Mouse (Mus musculus): ENCODE results near the gene Plcxd3. TPM values are rescaled to one million over a fixed set of nuclear protein-coding genes. Genes with fewer than 3 reads are reported as not detected.

The Plcxd3 gene
- polyA plus RNA-seq, 1 experiment from 2014 or later, result 1.7 TPM

DNA sequence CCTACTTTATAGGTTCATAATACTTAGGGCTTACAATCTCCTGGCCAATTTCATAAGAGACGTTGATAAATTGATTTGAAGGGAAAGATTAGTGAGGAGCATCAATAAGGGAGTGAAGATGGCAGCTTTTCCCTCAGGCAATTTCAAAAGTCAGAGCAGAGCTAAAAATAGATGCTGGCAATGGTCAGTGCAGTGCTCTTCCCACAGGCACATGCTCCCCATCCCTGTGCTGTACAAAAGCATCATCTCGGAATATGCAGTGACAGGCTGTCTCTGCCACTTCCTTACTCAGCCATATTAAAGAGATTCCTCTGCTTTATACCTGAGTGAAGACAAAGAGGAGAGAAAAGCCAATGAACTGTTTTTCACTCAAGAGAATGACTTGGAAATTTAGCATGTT, 36.0 kb downstream of the Plcxd3 start:
- Histone ChIP-seq H3K9ac (ENCODE audit: low read depth, low read length) (no peak overlapping the region), H3K36me3 (ENCODE audit: insufficient read depth, low read length) (no peaks in the 10 kb centered on the region), H3K9me3 (replicated peaks; ENCODE audit: low read length) (no peaks in the 10 kb centered on the region), H3K4me3 (replicated peaks; ENCODE audit: low read depth, low read length) (no peak overlapping the region), H3K27ac (no peak overlapping the region), H3K27me3 (ENCODE audit: insufficient read depth, low read length) (no peaks in the 10 kb centered on the region), H3K4me2 (ENCODE audit: low read length) (no peak overlapping the region), H3K4me1 (replicated peaks; ENCODE audit: insufficient read depth, low read length) (no peaks in the 10 kb centered on the region)
- ATAC-seq (replicated peaks; ENCODE audit: low FRiP score, low read depth) (no peak), DNase-seq (ENCODE audit: low spot score) (no peak)
- TF ChIP-seq CTCF (IDR thresholded peaks at IDR 0.05; ENCODE audit: low read depth), result no peak
- WGBS, result 74% methylated on average over 2 of the region's 2 CpGs

DNA sequence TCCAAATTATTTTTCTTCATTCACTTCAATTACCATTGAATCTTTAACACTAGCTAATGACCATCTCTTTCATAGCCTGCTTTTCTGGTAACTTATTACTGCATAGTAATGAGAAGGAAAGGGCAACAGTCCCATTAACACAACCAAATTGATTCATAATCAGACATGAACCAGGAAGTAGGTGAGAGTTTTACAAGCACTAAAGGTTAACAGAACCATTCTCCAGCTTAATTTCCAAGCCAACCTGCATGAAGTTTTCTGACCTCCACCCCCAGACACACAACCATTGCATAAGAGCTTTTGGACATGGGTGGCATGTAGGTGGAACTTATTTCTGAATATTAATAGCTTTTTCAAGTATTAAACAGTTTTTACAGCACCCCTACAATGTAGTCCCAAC, 64.8 kb downstream of the Plcxd3 start:
- no peaks in the 10 kb centered on the region for H3K4me1 ChIP-seq (replicated peaks; ENCODE audit: insufficient read depth, low read length)
- DNase-seq (ENCODE audit: low spot score), result no peak
- TF ChIP-seq CTCF (IDR thresholded peaks at IDR 0.05; ENCODE audit: low read depth), result no peak
- no peak overlapping the region for H3K9ac ChIP-seq (ENCODE audit: low read depth, low read length)
- H3K27ac ChIP-seq, result no peak overlapping the region
- H3K4me2 ChIP-seq (ENCODE audit: low read length), result no peak overlapping the region
- no peaks in the 10 kb centered on the region for H3K9me3 ChIP-seq (replicated peaks; ENCODE audit: low read length)
- H3K36me3 ChIP-seq (ENCODE audit: insufficient read depth, low read length), result no peaks in the 10 kb centered on the region
- H3K4me3 ChIP-seq (replicated peaks; ENCODE audit: low read depth, low read length), result no peak overlapping the region
- no peaks in the 10 kb centered on the region for H3K27me3 ChIP-seq (ENCODE audit: insufficient read depth, low read length)
- no peak for ATAC-seq (replicated peaks; ENCODE audit: low FRiP score, low read depth)

DNA sequence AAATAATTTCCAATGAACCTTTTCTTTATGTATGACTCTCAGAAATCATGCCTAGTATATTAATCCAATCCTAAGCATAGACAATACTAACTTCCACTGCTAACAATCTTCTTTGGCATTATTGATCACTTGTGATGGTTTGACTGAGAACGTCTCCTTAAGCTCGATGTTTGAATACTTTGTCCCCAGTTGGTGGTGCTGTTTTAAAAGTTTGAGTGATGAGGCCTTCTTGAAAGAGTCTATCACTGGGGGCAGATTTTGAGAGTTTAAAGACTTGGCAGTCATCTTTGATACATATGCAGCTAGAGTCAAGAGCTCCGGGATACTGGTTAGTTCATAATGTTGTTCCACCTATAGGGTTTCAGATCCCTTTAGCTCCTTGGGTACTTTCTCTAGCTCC, 120.9 kb downstream of the Plcxd3 start:
- no peak overlapping the region for H3K9ac ChIP-seq (ENCODE audit: low read depth, low read length)
- no peaks in the 10 kb centered on the region for H3K36me3 ChIP-seq (ENCODE audit: insufficient read depth, low read length)
- H3K4me2 ChIP-seq (ENCODE audit: low read length), result no peak overlapping the region
- H3K4me3 ChIP-seq (replicated peaks; ENCODE audit: low read depth, low read length), result no peak overlapping the region
- ATAC-seq (replicated peaks; ENCODE audit: low FRiP score, low read depth), result no peak
- H3K4me1 ChIP-seq (replicated peaks; ENCODE audit: insufficient read depth, low read length), result no peaks in the 10 kb centered on the region
- 84% methylated on average over 3 of the region's 3 CpGs for WGBS
- H3K27ac ChIP-seq, result no peak overlapping the region
- no peak for DNase-seq (ENCODE audit: low spot score)
- no peak for TF ChIP-seq CTCF (IDR thresholded peaks at IDR 0.05; ENCODE audit: low read depth)
- no peaks in the 10 kb centered on the region for H3K27me3 ChIP-seq (ENCODE audit: insufficient read depth, low read length)
- H3K9me3 ChIP-seq (replicated peaks; ENCODE audit: low read length), result no peaks in the 10 kb centered on the region

DNA sequence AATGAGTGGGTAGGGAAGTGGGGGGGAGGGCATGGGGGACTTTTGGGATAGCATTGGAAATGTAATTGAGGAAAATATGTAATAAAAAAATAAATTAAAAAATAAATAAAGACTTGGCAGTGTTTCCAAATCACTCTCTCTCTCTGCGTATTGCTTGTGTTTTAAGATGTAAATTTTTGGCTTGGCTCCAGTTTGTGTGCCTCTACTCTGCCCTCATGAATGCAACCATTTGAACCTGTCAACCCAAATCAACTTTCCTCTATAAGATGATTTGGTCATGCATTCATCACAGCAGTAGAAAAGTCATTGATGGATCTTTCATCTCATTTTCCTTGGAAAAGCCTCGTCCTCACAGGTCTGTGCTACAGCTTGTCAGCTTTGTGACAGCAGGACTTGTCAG, 121.7 kb downstream of the Plcxd3 start:
- Histone ChIP-seq H3K4me3 (replicated peaks; ENCODE audit: low read depth, low read length) (no peak overlapping the region), H3K9ac (ENCODE audit: low read depth, low read length) (no peak overlapping the region), H3K27me3 (ENCODE audit: insufficient read depth, low read length) (no peaks in the 10 kb centered on the region), H3K27ac (no peak overlapping the region), H3K4me1 (replicated peaks; ENCODE audit: insufficient read depth, low read length) (no peaks in the 10 kb centered on the region), H3K4me2 (ENCODE audit: low read length) (no peak overlapping the region), H3K36me3 (ENCODE audit: insufficient read depth, low read length) (no peaks in the 10 kb centered on the region), H3K9me3 (replicated peaks; ENCODE audit: low read length) (no peaks in the 10 kb centered on the region)
- ATAC-seq (replicated peaks; ENCODE audit: low FRiP score, low read depth) (no peak), DNase-seq (ENCODE audit: low spot score) (no peak)
- 69% methylated on average over 2 of the region's 2 CpGs for WGBS
- no peak for TF ChIP-seq CTCF (IDR thresholded peaks at IDR 0.05; ENCODE audit: low read depth)

DNA sequence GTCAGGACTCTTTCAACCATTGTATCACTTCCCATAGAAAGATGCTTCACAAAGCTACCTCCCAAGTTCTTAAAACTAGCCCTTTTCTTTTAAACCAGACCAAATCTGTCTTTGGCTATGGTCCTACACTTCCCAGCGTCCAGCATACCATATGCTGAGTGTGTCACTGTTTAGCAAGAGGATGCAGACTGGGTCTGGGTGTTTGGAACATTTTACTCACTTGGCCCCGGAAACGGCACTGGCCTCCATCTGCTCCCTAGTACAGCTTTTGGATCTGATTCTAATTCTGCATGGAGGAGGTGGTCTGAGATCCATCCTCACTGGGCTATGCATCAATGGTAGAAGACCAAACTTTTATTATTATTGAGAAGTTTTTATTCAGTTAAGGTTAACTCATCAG, 122.7 kb downstream of the Plcxd3 start:
- 86% methylated on average over 3 of the region's 3 CpGs for WGBS
- no peak overlapping the region for H3K9ac ChIP-seq (ENCODE audit: low read depth, low read length)
- no peak overlapping the region for H3K27ac ChIP-seq
- no peak overlapping the region for H3K4me3 ChIP-seq (replicated peaks; ENCODE audit: low read depth, low read length)
- H3K36me3 ChIP-seq (ENCODE audit: insufficient read depth, low read length), result no peaks in the 10 kb centered on the region
- no peaks in the 10 kb centered on the region for H3K4me1 ChIP-seq (replicated peaks; ENCODE audit: insufficient read depth, low read length)
- no peak for TF ChIP-seq CTCF (IDR thresholded peaks at IDR 0.05; ENCODE audit: low read depth)
- no peak overlapping the region for H3K4me2 ChIP-seq (ENCODE audit: low read length)
- ATAC-seq (replicated peaks; ENCODE audit: low FRiP score, low read depth) (no peak), DNase-seq (ENCODE audit: low spot score) (no peak)
- no peaks in the 10 kb centered on the region for H3K27me3 ChIP-seq (ENCODE audit: insufficient read depth, low read length)
- no peaks in the 10 kb centered on the region for H3K9me3 ChIP-seq (replicated peaks; ENCODE audit: low read length)

DNA sequence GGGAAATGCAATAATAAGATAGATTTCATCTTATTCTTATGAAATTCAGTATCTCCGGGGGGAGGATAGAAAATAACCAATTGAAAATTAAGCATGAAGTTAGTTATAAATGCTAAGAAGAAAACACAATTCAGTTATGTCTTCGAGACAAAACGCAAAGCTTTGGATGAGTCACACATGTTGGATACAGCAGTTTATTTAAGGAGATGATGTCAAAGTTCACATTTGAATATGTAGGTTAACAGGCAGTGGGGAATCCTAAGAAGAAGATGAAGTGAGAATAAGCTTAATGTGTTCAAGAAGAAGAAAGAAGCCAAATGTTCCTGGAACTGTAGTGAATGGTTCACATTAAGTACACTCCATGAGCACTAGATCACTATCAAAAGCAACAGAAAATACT, 128.1 kb downstream of the Plcxd3 start:
- no peak for DNase-seq (ENCODE audit: low spot score)
- H3K4me2 ChIP-seq (ENCODE audit: low read length), result no peak overlapping the region
- 82% methylated on average over 3 of the region's 3 CpGs for WGBS

DNA sequence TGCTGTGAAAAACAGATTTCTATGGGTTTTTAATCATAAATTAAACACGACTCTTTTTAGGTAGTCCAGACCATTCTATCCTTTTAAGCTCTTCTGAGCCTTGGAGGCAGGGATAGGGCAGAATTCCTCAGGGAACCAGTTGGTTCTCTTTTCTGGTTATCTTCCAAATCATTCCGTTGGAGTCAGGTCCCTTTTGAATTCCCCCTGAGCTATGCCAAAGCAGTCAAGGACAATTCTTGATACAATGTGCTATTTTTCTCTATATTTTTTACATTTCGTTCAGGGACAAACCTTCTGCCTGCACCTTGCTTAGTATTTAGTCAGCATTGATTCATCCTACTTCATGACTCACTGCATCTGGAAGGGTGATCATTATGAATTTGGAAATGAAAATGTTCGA, 128.5 kb downstream of the Plcxd3 start:
- Histone ChIP-seq H3K9me3 (replicated peaks; ENCODE audit: low read length) (no peaks in the 10 kb centered on the region), H3K36me3 (ENCODE audit: insufficient read depth, low read length) (no peaks in the 10 kb centered on the region), H3K4me1 (replicated peaks; ENCODE audit: insufficient read depth, low read length) (no peaks in the 10 kb centered on the region), H3K9ac (ENCODE audit: low read depth, low read length) (no peak overlapping the region), H3K4me2 (ENCODE audit: low read length) (no peak overlapping the region), H3K4me3 (replicated peaks; ENCODE audit: low read depth, low read length) (no peak overlapping the region), H3K27me3 (ENCODE audit: insufficient read depth, low read length) (no peaks in the 10 kb centered on the region), H3K27ac (no peak overlapping the region)
- no peak for DNase-seq (ENCODE audit: low spot score)
- WGBS, result 76% methylated on average over 4 of the region's 4 CpGs
- TF ChIP-seq CTCF (IDR thresholded peaks at IDR 0.05; ENCODE audit: low read depth), result no peak
- no peak for ATAC-seq (replicated peaks; ENCODE audit: low FRiP score, low read depth)

More for the DNA sequence above, 128.1 kb downstream of the Plcxd3 start:
- H3K36me3 ChIP-seq (ENCODE audit: insufficient read depth, low read length), result no peaks in the 10 kb centered on the region
- H3K27me3 ChIP-seq (ENCODE audit: insufficient read depth, low read length), result no peaks in the 10 kb centered on the region
- no peak overlapping the region for H3K27ac ChIP-seq
- H3K9ac ChIP-seq (ENCODE audit: low read depth, low read length), result no peak overlapping the region
- no peak for ATAC-seq (replicated peaks; ENCODE audit: low FRiP score, low read depth)
- H3K9me3 ChIP-seq (replicated peaks; ENCODE audit: low read length), result no peaks in the 10 kb centered on the region
- H3K4me3 ChIP-seq (replicated peaks; ENCODE audit: low read depth, low read length), result no peak overlapping the region
- no peak for TF ChIP-seq CTCF (IDR thresholded peaks at IDR 0.05; ENCODE audit: low read depth)
- no peaks in the 10 kb centered on the region for H3K4me1 ChIP-seq (replicated peaks; ENCODE audit: insufficient read depth, low read length)

All from kidney, postnatal 0 days (tissue).